Mouse (Mus musculus): ENCODE data around the gene Cmss1. TPM values are rescaled to one million over a fixed set of nuclear protein-coding genes. Genes with fewer than 3 reads are reported as not detected.
A peak's percentile ranks its signal among the peaks of the same experiment; 100 is the strongest.

Cmss1 gene
- polyA plus RNA-seq, 1 experiment from 2014 or later: 40.0 TPM

DNA sequence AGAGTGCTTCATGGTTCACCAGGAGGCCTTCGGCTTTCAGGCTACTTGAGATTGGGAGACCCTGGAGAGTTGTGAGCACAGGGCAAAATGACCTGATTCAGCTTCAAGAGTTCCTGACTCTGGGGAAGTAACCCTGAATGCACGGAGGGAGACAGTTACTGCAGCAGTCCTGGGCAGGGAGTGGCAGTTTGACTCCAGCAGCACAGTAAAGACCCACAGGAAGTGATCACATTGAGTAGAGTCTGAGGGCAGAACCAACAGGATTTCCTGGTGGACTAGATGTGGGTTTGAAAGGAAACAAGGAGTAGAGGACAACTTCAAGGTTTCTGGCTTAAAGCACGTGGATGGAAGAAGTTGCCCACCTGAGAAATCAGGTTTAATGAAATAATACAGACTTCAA, 172.0 kb downstream of the Cmss1 start:
- 80% methylated on average over 3 of the region's 3 CpGs for WGBS
- H3K4me2 ChIP-seq: no peak overlapping the region
- no peak for ATAC-seq (ENCODE audit: low FRiP score)
- H3K9me3 ChIP-seq (replicated peaks): no peaks in the 10 kb centered on the region
- H3K4me3 ChIP-seq (replicated peaks): no peak overlapping the region
- H3K36me3 ChIP-seq: no peaks in the 10 kb centered on the region
- no peak overlapping the region for H3K9ac ChIP-seq (replicated peaks)
- peaks cover 12% of the 10 kb centered on the region; the same call in 1 of the 2 replicates for H3K4me1 ChIP-seq
- H3K27me3 ChIP-seq (replicated peaks): no peaks in the 10 kb centered on the region
- no peak overlapping the region for H3K27ac ChIP-seq (replicated peaks)

DNA sequence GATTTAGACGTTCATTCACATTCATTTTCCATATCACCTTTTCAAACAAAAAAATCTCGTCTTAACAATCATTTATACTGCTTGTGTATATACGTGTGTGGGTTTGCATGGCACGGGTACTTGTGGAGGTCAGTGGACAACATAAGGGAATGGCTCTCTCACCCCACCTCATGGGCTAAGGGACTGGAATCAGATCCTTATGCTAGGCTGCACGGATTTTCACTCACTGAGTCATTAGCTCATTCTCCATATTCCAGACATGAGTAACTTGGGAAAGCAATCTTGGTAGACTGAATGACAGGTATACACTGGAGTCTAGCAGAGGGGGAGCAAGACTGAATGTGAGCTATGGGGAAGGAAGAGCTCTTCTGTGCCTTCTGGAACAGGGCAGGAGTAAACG, 173.0 kb downstream of the Cmss1 start:
- Histone ChIP-seq H3K27me3 (replicated peaks) (no peaks in the 10 kb centered on the region), H3K4me1 (peaks cover 12% of the 10 kb centered on the region; the same call in 1 of the 2 replicates), H3K36me3 (no peaks in the 10 kb centered on the region), H3K27ac (replicated peaks) (no peak overlapping the region), H3K9me3 (replicated peaks) (no peaks in the 10 kb centered on the region), H3K4me2 (no peak overlapping the region), H3K9ac (replicated peaks) (no peak overlapping the region), H3K4me3 (replicated peaks) (no peak overlapping the region)
- WGBS: 95% methylated on average over 6 of the region's 6 CpGs
- ATAC-seq (ENCODE audit: low FRiP score): no peak

DNA sequence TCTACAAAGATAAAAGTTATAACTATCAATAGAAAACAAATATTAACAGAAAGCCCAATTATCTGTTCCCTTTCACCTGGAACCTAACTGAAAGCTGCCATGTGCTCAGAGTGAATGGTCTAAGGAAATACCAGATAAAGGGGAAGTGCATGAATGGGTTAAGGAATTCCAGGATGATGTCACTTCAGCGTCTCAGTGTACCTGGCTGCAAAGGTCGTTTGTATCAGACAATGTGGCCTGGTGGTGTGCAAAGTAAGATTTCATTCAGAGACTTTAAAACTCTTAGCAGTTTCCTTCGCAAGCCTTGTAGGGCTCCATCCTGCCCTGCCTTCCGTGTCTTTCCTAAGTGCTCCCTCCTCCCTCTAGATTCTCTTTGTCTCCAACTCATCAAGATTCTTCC, 173.5 kb downstream of the Cmss1 start:
- H3K27ac ChIP-seq (replicated peaks): no peak overlapping the region
- H3K4me1 ChIP-seq: peaks cover 7% of the 10 kb centered on the region; the same call in 1 of the 2 replicates
- H3K9ac ChIP-seq (replicated peaks): no peak overlapping the region
- WGBS: 84% methylated on average over 4 of the region's 4 CpGs
- H3K4me2 ChIP-seq: no peak overlapping the region
- H3K27me3 ChIP-seq (replicated peaks): no peaks in the 10 kb centered on the region
- no peak overlapping the region for H3K4me3 ChIP-seq (replicated peaks)
- ATAC-seq (ENCODE audit: low FRiP score): no peak
- H3K9me3 ChIP-seq (replicated peaks): no peaks in the 10 kb centered on the region
- no peaks in the 10 kb centered on the region for H3K36me3 ChIP-seq

DNA sequence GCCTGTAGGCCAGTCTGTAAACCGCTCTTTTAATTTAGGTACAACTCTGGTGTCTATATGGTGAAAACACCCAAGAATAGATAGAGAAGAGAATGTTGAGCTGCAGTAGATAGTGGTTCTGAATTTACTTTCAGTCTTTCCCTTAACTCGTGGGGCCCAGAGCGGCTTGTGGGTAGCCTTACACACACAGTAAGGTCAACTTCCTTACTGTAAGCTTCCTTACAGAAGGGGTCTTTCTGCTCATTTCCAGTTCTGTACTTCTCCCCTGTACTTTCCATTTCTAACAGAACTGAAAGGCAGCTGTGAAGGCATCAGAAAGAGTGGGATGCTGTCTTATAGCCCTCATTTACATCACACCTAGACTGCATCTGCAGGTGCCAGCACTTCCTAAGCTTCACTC, 175.4 kb downstream of the Cmss1 start:
- 98% methylated on average over 3 of the region's 3 CpGs for WGBS
- Histone ChIP-seq H3K4me1 (0 out of 2 replicates have a peak, but pooled peaks cover 4% of the 10 kb centered on the region), H3K9me3 (replicated peaks) (no peaks in the 10 kb centered on the region), H3K4me2 (no peak overlapping the region), H3K27ac (replicated peaks) (no peak overlapping the region), H3K36me3 (no peaks in the 10 kb centered on the region), H3K4me3 (replicated peaks) (no peak overlapping the region), H3K27me3 (replicated peaks) (no peaks in the 10 kb centered on the region), H3K9ac (replicated peaks) (no peak overlapping the region)
- ATAC-seq (ENCODE audit: low FRiP score): no peak

DNA sequence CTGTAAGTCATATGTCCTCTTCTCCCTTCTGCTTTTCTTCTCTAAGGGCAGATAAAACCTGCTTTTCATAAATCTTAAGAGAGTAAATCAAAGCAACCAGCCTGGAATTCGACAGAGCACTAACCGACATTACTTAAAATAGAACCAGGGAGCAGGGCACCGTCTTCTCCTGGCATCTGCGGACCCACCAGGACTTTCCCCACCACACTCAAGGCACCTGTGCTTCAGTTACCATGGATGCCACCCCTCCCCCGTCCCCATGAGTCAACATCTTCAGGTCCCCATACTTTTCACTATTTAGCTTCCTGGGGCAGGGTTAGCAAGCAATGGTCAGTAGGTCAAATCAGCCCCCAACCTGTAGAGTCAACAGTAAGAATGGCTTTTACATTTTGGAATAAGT, 177.7 kb downstream of the Cmss1 start:
- 0 out of 2 replicates have a peak, but pooled peaks cover 8% of the 10 kb centered on the region for H3K4me1 ChIP-seq
- H3K27ac ChIP-seq (replicated peaks): no peak overlapping the region
- H3K36me3 ChIP-seq: no peaks in the 10 kb centered on the region
- no peaks in the 10 kb centered on the region for H3K9me3 ChIP-seq (replicated peaks)
- H3K4me3 ChIP-seq (replicated peaks): no peak overlapping the region
- no peak overlapping the region for H3K9ac ChIP-seq (replicated peaks)
- 83% methylated on average over 5 of the region's 5 CpGs for WGBS
- no peaks in the 10 kb centered on the region for H3K27me3 ChIP-seq (replicated peaks)
- no peak overlapping the region for H3K4me2 ChIP-seq
- no peak for ATAC-seq (ENCODE audit: low FRiP score)

DNA sequence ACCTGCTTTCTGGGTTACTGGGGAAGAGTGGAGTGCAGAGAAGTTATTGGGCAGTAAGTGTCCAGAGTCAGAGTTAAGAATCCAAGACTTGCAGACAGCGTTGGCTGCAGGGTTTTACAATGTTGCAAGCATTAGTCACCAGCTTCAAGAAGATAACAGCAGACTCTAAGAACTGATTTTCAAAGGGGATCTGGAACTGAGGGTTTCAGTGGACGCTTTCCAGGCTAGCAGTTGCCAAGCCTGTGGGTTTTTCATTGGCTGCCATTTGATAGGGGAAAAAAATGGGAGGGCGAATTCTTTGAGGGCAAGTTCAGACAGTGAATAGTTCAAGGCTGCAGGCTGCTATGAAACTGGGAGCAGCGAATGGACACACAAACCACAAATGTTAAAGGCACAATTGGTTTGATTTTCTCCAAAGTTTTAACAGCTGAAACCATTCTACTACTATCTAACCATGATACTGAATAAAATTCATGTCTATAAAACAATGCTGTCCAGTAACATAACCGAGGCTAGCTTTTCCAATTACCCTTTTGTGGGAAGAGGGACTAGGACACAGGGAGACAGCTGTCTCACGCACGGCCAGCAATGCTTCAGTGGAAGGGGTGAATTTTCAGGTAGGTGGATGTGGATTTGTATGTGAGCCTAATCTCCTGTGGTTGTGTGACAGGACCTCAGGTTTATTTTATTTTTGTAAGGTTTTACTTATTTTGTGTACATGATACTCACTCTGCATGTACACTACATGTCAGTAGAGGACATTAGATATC, 179.0 kb downstream of the Cmss1 start:
- Histone ChIP-seq H3K9me3 (replicated peaks) (no peaks in the 10 kb centered on the region), H3K27me3 (replicated peaks) (no peaks in the 10 kb centered on the region), H3K36me3 (no peaks in the 10 kb centered on the region), H3K9ac (replicated peaks) (no peak overlapping the region), H3K4me2 (no peak overlapping the region), H3K4me1 (0 out of 2 replicates have a peak, but pooled peaks cover 14% of the 10 kb centered on the region), H3K4me3 (replicated peaks) (no peak overlapping the region), H3K27ac (replicated peaks) (no peak overlapping the region)
- no peak for ATAC-seq (ENCODE audit: low FRiP score)
- WGBS: 83% methylated on average over 7 of the region's 7 CpGs

DNA sequence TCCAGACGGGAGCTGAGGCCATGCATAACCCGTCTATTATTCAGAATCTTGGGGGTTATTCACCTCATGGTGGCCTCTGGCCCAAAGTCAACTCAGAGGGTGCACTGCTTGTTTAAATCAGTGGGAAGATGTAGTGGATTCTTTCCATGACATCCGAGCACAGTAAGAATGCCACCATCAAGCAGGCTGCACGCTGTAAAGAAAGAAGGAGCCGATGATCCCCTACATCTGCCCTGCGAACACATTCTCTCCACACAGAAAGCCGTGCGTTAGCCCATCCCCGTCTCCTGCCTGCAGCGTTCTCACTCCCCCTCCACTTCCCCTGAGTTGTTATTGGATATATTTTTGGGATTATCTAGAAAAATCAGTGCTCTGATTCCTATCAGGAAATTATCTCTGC, 180.0 kb downstream of the Cmss1 start:
- Histone ChIP-seq H3K27me3 (replicated peaks) (no peaks in the 10 kb centered on the region), H3K4me1 (peaks cover 21% of the 10 kb centered on the region), H3K4me3 (replicated peaks) (no peak overlapping the region), H3K4me2 (no peak overlapping the region), H3K9me3 (replicated peaks) (no peaks in the 10 kb centered on the region), H3K9ac (replicated peaks) (no peak overlapping the region), H3K36me3 (no peaks in the 10 kb centered on the region), H3K27ac (replicated peaks) (no peak overlapping the region)
- ATAC-seq (ENCODE audit: low FRiP score): no peak
- WGBS: 74% methylated on average over 10 of the region's 10 CpGs

DNA sequence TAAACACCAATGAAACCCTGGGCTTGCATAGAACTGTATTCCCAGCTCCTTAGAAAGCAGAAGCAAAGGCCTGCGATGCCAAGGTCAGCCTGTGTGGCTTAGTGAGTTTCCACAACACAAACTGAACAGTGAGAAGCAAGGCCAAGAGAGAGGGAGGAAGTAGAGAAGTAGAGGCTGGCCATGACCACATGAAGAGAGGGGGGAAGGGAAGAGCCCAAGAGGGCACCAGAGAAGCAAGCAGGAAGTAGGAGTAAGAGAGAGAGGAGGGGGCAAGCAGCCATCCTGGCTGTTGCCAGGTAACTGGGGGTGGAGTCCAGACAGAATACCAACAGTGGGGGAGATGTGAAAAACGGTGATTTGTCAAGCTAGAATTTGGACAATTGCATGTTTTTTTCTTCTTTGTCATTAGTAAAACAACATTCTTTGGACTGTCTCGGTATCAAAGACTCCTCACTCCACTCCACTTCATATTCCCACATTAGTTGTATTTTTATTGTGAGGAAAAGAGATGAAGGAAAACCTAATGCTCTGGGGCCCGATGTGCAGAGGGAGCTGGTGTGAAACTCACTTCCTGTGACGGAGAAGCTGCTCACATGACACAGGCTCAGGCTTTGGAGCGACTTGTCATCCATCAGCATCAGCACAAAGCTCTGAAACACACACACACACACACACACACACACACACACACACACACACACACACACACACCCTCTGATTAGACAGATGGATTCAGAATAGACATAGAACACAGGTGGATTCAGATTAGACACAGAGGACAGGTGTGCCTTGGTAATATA, 183.5 kb downstream of the Cmss1 start:
- no peak for ATAC-seq (ENCODE audit: low FRiP score)
- peaks cover 28% of the 10 kb centered on the region for H3K4me1 ChIP-seq
- 54% methylated on average over 6 of the region's 6 CpGs for WGBS
- H3K27me3 ChIP-seq (replicated peaks): no peaks in the 10 kb centered on the region
- no peaks in the 10 kb centered on the region for H3K9me3 ChIP-seq (replicated peaks)
- no peak overlapping the region for H3K27ac ChIP-seq (replicated peaks)
- H3K4me3 ChIP-seq (replicated peaks): no peak overlapping the region
- H3K9ac ChIP-seq (replicated peaks): no peak overlapping the region
- no peaks in the 10 kb centered on the region for H3K36me3 ChIP-seq
- no peak overlapping the region for H3K4me2 ChIP-seq

DNA sequence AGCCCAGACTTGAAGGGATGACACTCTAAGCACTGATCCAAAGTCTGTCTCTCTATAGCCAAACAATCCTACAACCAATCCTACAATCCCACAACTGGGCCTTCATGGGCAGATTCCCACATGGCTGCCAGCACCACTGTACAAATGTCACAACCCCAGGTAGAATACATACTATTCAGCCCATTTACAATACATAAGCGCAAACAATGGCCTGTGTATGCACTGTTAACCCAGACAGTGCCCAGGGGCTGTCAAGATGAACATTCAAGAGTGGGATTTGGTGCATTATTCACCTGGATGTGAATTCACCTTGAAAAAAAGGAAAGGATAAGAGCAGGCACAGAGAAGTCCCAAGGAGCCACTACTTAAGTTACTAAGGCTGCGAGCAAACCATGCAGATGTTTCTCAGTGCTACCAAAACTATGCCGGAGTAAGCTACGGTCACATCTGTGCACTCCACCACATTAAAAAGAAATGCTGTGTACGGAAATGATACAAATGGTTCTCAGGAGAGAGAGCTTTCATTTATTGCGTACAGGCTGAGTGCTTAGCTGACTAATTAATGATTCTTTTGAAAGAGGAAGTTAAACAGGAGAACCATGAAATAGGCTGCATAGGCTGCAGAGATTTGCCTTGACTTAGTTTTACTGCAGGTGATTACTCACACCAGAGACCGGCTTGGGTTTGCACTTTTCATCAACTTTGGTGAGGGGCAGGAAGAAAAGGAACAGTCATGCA, 184.8 kb downstream of the Cmss1 start:
- H3K9me3 ChIP-seq (replicated peaks): no peaks in the 10 kb centered on the region
- WGBS: 39% methylated on average over 7 of the region's 7 CpGs
- ATAC-seq (ENCODE audit: low FRiP score): peak; percentile 76
- no peak overlapping the region for H3K4me3 ChIP-seq (replicated peaks)
- H3K9ac ChIP-seq (replicated peaks): no peak overlapping the region
- no peaks in the 10 kb centered on the region for H3K27me3 ChIP-seq (replicated peaks)
- peaks cover 25% of the 10 kb centered on the region for H3K4me1 ChIP-seq
- peak overlapping the region; percentile 39; the same call in 1 of the 2 replicates for H3K27ac ChIP-seq (replicated peaks)
- H3K36me3 ChIP-seq: no peaks in the 10 kb centered on the region
- H3K4me2 ChIP-seq: no peak overlapping the region; the same call in 1 of the 2 replicates

DNA sequence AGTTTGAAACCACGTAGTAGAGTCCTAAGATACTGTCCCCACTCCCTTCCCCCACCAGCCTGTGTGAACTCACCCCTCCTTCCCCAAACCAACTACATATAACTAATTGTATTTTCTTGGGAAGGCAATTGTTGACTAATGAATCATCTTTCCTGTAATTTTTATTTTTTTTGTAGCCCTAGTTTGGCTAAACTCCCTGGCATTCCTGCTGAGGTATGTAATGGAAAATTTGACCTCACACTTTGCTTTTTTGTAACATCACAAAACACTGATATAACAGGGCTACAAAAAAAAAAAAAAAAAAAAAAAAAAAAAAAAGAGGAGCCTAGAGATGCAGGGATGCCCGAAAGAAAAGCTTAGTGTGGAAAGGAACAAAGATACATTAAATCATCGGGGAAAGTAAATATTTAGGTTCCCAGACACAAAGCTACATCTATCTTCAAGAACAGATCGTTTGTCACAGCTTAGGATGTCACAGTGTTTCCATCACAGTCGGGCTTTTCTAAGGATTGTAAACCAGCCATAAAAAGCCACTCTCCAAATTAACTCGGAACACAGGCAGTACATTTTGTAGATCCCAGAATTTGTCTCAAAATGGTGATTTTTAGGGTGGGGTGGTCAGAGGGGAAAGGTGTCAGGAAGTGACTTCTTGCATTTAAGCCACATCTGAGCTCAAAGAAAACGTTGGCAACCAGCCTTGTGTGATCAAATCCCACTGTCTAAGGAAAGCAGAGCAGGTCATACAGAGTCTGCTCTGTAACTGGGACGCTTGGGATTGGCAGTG, 185.7 kb downstream of the Cmss1 start:
- H3K27me3 ChIP-seq (replicated peaks): no peaks in the 10 kb centered on the region
- H3K27ac ChIP-seq (replicated peaks): peak overlapping the region; percentile 39; the same call in 1 of the 2 replicates
- ATAC-seq (ENCODE audit: low FRiP score): no peak
- H3K36me3 ChIP-seq: no peaks in the 10 kb centered on the region
- H3K9ac ChIP-seq (replicated peaks): no peak overlapping the region
- 32% methylated on average over 8 of the region's 8 CpGs for WGBS
- H3K4me2 ChIP-seq: no peak overlapping the region
- no peaks in the 10 kb centered on the region for H3K9me3 ChIP-seq (replicated peaks)
- H3K4me1 ChIP-seq: peaks cover 25% of the 10 kb centered on the region
- no peak overlapping the region for H3K4me3 ChIP-seq (replicated peaks)

DNA sequence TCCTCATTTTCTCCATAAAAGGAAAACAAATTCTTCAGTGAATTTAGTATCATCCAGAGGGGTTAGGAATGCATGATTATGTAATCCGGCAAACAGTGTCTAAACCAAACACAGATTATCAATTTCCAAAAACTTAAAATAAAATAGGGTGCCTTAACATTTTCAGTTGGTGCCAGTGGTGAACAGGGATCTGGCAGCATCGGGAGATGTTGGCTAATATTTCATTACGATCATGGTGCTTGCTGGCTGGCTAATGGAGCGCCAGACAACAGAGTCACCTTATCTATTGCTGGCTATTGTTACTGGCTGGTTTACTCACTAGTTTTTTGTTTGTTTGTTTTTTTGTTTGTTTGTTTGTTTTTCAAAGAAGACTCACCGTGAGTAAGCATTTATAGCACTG, 186.8 kb downstream of the Cmss1 start:
- H3K27ac ChIP-seq (replicated peaks): no peak overlapping the region
- no peak overlapping the region for H3K4me2 ChIP-seq
- H3K4me3 ChIP-seq (replicated peaks): no peak overlapping the region
- no peaks in the 10 kb centered on the region for H3K27me3 ChIP-seq (replicated peaks)
- ATAC-seq (ENCODE audit: low FRiP score): no peak
- H3K9me3 ChIP-seq (replicated peaks): no peaks in the 10 kb centered on the region
- H3K36me3 ChIP-seq: no peaks in the 10 kb centered on the region
- H3K4me1 ChIP-seq: peaks cover 20% of the 10 kb centered on the region
- no peak overlapping the region for H3K9ac ChIP-seq (replicated peaks)
- WGBS: 84% methylated on average over 5 of the region's 5 CpGs
